Mouse (Mus musculus) left cerebral cortex, adult 8-10 months (tissue): Measurements from ENCODE around the gene Gm20747. TPM values are rescaled to one million over a fixed set of nuclear protein-coding genes. Genes with fewer than 3 reads are reported as not detected.
"Not testable (repeated sequence)": the region's sequence is repeated elsewhere in the genome, so short reads cannot be mapped to it uniquely, and the experiment has no call there.

Experiments
- DNase-seq, 2 experiments: peaks; one replicate each; pipeline ENCODE4 v3.0.0; 2022; ENCODE audit warnings: low spot score in 2 of 2
- total RNA-seq, 4 experiments: library from RNA; stranded (reverse); gene quantifications; 2 replicates each; pipeline ENCODE4 v1.2.4; 2022

The Gm20747 gene
- total RNA-seq = not detected

DNA sequence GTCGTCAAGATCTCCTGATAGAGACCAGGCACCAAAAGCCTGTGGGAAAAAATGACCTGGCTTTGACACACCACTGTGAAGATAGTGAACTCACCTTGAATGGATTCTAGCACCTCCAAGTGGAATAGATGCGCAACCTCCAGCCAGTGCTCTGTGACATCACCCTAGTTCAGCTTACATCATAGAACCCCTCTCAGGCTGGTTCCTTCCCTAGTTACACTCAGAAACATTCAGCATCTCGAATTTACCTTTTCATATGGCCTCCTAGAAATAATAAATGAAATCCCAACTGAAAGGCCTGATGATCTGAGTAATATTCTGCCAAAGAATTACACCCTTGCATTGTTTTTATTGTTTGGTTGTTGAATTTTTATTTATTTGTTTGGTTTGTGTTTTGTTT is at the start of gene Gm20747:
Gene Gm20747, minus strand, starts transcription at position 101 of the 400 bp plus-strand sequence.
- not testable (repeated sequence) for DNase-seq
